25 mouse cellular contexts compared by ENCODE assay signal in the genomic region with DNA sequence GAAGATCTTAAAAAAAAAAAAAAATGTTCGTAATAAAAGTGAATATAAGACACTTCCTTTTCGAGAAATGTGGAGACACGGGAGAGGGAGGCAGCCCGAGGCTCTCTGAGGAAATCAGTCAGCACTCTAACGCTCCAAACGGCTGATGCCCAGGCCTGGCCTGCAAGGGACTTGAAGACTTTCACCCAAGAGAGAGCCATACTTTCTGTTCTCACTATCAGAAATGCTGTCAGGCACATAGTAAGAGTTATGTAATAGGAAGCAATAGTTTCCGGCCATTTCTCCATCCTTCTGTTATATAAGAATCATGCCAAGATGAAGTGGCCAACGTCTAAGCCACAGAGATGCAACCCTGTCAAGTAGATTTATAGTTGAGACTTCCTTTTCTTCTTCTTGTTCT.
DNase-seq lines count a peak whose midpoint lies in the region; ATAC-seq and TF ChIP-seq lines count a peak whose summit lies in the region.
"Had no signal": no experiment of that assay in that cellular context is flagged by ENCODE, and none has a peak within 500 bp of the region (broad histone marks: within the 10 kb centered on the region; RNA-seq: fewer than 3 reads in every experiment).

No protein-coding gene starts in this region.

- no peak for DNase-seq in liver, embryonic 14.5 days (ENCODE audit: low read depth in 3 of 3, low spot score in 3 of 3)
- DNase-seq in liver, embryonic 11.5 days (ENCODE audit: low spot score): no peak
- no peak for DNase-seq in retina, embryonic 14.5 days (ENCODE audit: low spot score)
- DNase-seq in left cerebral cortex, adult 18-20 months (ENCODE audit: low spot score in 2 of 2): no peak
- DNase-seq in cerebellum, postnatal 4 days (ENCODE audit: low spot score in 2 of 2): no peak
- DNase-seq: adrenal gland, adult 2 months; adrenal gland, postnatal 25 days; cerebellum, adult 11-12 months; cerebellum, adult 9-10 months; cerebellum, postnatal 25 days; gastrocnemius, adult 2 months; gastrocnemius, postnatal 25 days; heart, adult 2 months; heart, postnatal 14 days had no signal

- no peaks in the 10 kb centered on the region for H3K9me3 ChIP-seq in liver, embryonic 14.5 days (ENCODE audit: control insufficient read depth, low read length)
- H3K9me3 ChIP-seq in liver, embryonic 11.5 days (ENCODE audit: control insufficient read depth, low read length): no peaks in the 10 kb centered on the region
- H3K9me3 ChIP-seq: embryonic facial prominence, embryonic 15.5 days; forebrain, embryonic 10.5 days; heart, embryonic 15.5 days; hindbrain, embryonic 10.5 days; hindbrain, embryonic 15.5 days had no signal

- H3K4me3 ChIP-seq in liver, embryonic 14.5 days (ENCODE audit: insufficient read depth in 1 of 2, low read depth in 2 of 2, low read length in 2 of 2): no peak overlapping the region
- H3K4me3 ChIP-seq in liver, embryonic 11.5 days (ENCODE audit: low read depth, low read length): no peak overlapping the region
- no peak overlapping the region for H3K4me3 ChIP-seq in bone marrow, adult 2 months (replicated peaks; ENCODE audit: control insufficient read depth, low read depth, low read length)
- no peak overlapping the region for H3K4me3 ChIP-seq in macrophage (ENCODE audit: inconsistent target)
- H3K4me3 ChIP-seq: embryonic facial prominence, embryonic 15.5 days; erythroblast, embryonic 14.5 days; forebrain, embryonic 10.5 days; gastrocnemius, adult 2 months; heart, adult 2 months; heart, embryonic 15.5 days; hindbrain, embryonic 10.5 days; hindbrain, embryonic 15.5 days had no signal

- H3K4me2 ChIP-seq in liver, embryonic 14.5 days (ENCODE audit: low read depth): no peak overlapping the region
- H3K4me2 ChIP-seq in liver, embryonic 11.5 days: no peak overlapping the region
- H3K4me2 ChIP-seq: embryonic facial prominence, embryonic 15.5 days; heart, embryonic 11.5 days; heart, embryonic 15.5 days; hindbrain, embryonic 15.5 days had no signal

- peaks cover 22 to 24% of the 10 kb centered on the region in 2 experiments for H3K4me1 ChIP-seq in liver, embryonic 14.5 days (replicated peaks; ENCODE audit: control insufficient read depth in 2 of 2, insufficient read depth in 2 of 2, low read length in 1 of 2)
- H3K4me1 ChIP-seq in liver, embryonic 11.5 days (replicated peaks; ENCODE audit: control insufficient read depth, insufficient read depth, low read length): peaks cover 3% of the 10 kb centered on the region; the same call in 1 of the 2 replicates
- peaks cover 3% of the 10 kb centered on the region; the same call in 1 of the 2 replicates for H3K4me1 ChIP-seq in bone marrow, adult 2 months (ENCODE audit: control insufficient read depth, insufficient read depth, low read length)
- H3K4me1 ChIP-seq: embryonic facial prominence, embryonic 15.5 days; forebrain, embryonic 10.5 days; heart, embryonic 15.5 days; hindbrain, embryonic 10.5 days; hindbrain, embryonic 15.5 days had no signal

- no peaks in the 10 kb centered on the region for H3K36me3 ChIP-seq in liver, embryonic 14.5 days (replicated peaks; ENCODE audit: control insufficient read depth, insufficient read depth, low read depth)
- H3K36me3 ChIP-seq in liver, embryonic 11.5 days (ENCODE audit: control insufficient read depth, insufficient read depth, low read length): no peaks in the 10 kb centered on the region
- H3K36me3 ChIP-seq in macrophage (ENCODE audit: inconsistent target): no peaks in the 10 kb centered on the region
- H3K36me3 ChIP-seq: embryonic facial prominence, embryonic 15.5 days; forebrain, embryonic 10.5 days; heart, embryonic 15.5 days; hindbrain, embryonic 10.5 days; hindbrain, embryonic 15.5 days had no signal

- TF ChIP-seq EP300 in liver, embryonic 14.5 days (IDR thresholded peaks at IDR 0.05; ENCODE audit: low read depth): 0 out of 2 replicates have a peak, but pooled peaks have one; percentile 18

- 33% methylated on average over 8 of the region's 8 CpGs for WGBS in liver, embryonic 14.5 days (ENCODE audit: insufficient replicate concordance)
- 65% methylated on average over 8 of the region's 8 CpGs for whole genome bisulfite sequencing in liver, embryonic 11.5 days
- 5% methylated on average over 8 of the region's 8 CpGs for WGBS in bone marrow, adult 2 months
- WGBS in macrophage (ENCODE audit: missing documents): 1% methylated on average over 8 of the region's 8 CpGs

- no peak for TF ChIP-seq CTCF in liver, embryonic 14.5 days (IDR thresholded peaks at IDR 0.05; ENCODE audit: low read depth)
- TF ChIP-seq CTCF in bone marrow, adult 2 months (IDR thresholded peaks at IDR 0.05; ENCODE audit: control insufficient read depth, insufficient read depth, low read length): no peak

- H3K9ac ChIP-seq in liver, embryonic 14.5 days (replicated peaks): no peak overlapping the region
- no peak overlapping the region for H3K9ac ChIP-seq in liver, embryonic 11.5 days (ENCODE audit: low read depth, low read length)
- H3K9ac ChIP-seq: embryonic facial prominence, embryonic 15.5 days; heart, embryonic 15.5 days; hindbrain, embryonic 15.5 days had no signal

- no peak for TF ChIP-seq POLR2A in bone marrow, adult 2 months (IDR thresholded peaks at IDR 0.05; ENCODE audit: borderline replicate concordance, control insufficient read depth, low read depth, low read length)

- H3K27ac ChIP-seq in liver, embryonic 14.5 days: no peak overlapping the region
- no peak overlapping the region for H3K27ac ChIP-seq in liver, embryonic 11.5 days (ENCODE audit: low read depth, low read length)
- H3K27ac ChIP-seq in bone marrow, adult 2 months (ENCODE audit: control insufficient read depth, insufficient read depth, low read depth, low read length, poor library complexity): peak overlapping the region; percentile 57; the same call in 1 of the 2 replicates
- H3K27ac ChIP-seq in macrophage: peak overlapping the region; percentile 87
- H3K27ac ChIP-seq: embryonic facial prominence, embryonic 15.5 days; forebrain, embryonic 10.5 days; gastrocnemius, adult 2 months; heart, adult 2 months; heart, embryonic 15.5 days; hindbrain, embryonic 10.5 days; hindbrain, embryonic 15.5 days had no signal

- no peaks in the 10 kb centered on the region for H3K79me2 ChIP-seq in macrophage (ENCODE audit: inconsistent target)

- ATAC-seq in liver, embryonic 14.5 days (ENCODE audit: insufficient read depth): no peak
- no peak for ATAC-seq in liver, embryonic 11.5 days (replicated peaks; ENCODE audit: low FRiP score)
- ATAC-seq in common myeloid progenitor, adult 5-6 weeks (replicated peaks; ENCODE audit: low read depth, poor library complexity, severe bottlenecking): peak; percentile 93
- ATAC-seq: forebrain, embryonic 14.5 days had no signal

- H3K27me3 ChIP-seq in liver, embryonic 14.5 days (ENCODE audit: control insufficient read depth, insufficient read depth, low read length): no peaks in the 10 kb centered on the region
- no peaks in the 10 kb centered on the region for H3K27me3 ChIP-seq in liver, embryonic 11.5 days (replicated peaks; ENCODE audit: control insufficient read depth, insufficient read depth, low read length)
- H3K27me3 ChIP-seq: embryonic facial prominence, embryonic 15.5 days; heart, embryonic 15.5 days; hindbrain, embryonic 15.5 days had no signal

Comparison
In these comparisons a context has a peak if more than half of its experiments do, and no peak if none do; other contexts are left out.
1. H3K27ac ChIP-seq: peak in bone marrow, adult 2 months (single experiment) and macrophage (single experiment); none in liver, embryonic 14.5 days (single experiment) and liver, embryonic 11.5 days (single experiment).